ENCODE assay signal across 20 mouse cellular contexts in the genomic region with DNA sequence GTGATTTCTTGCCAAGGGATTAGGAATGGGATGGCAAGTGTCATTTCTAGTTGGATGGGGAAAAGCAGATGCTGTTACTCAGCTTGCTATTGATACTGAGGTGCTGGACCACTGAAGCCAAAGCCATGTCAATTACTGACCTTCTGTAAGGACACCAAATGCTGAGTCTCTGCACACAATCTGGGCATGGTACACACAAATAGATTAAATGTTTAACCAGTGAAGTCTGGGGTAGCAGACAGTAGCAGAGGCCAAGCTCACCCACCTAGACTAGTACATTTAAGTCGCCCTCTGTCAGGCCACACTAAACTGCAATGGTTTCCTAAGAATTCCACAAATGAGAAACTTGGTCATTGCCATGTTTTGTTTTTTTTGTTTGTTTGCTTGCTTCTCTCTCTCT. TPM values are rescaled to one million over a fixed set of nuclear protein-coding genes. Genes with fewer than 3 reads are reported as not detected.
DNase-seq lines count a peak whose midpoint lies in the region; ATAC-seq and TF ChIP-seq lines count a peak whose summit lies in the region.
"Had no signal": no experiment of that assay in that cellular context is flagged by ENCODE, and none has a peak within 500 bp of the region (broad histone marks: within the 10 kb centered on the region; RNA-seq: fewer than 3 reads in every experiment).

No protein-coding gene starts in this region.

- no peak overlapping the region for H3K4me2 ChIP-seq in kidney, embryonic 14.5 days (replicated peaks; ENCODE audit: low read depth, low read length)

- H3K9ac ChIP-seq in kidney, embryonic 14.5 days (ENCODE audit: low read depth, low read length): no peak overlapping the region

- ATAC-seq in kidney, embryonic 14.5 days (ENCODE audit: low FRiP score, low TSS enrichment): no peak
- ATAC-seq: activated CD4-positive, CD25-positive, alpha-beta regulatory T cell, adult 4 months; CD4-positive, CD25-positive, alpha-beta regulatory T cell, adult 4 months; Patski had no signal

- WGBS in kidney, embryonic 14.5 days: 87% methylated on average over 1 of the region's 1 CpGs
- WGBS in kidney, adult 2 months: 65% methylated on average over 1 of the region's 1 CpGs

- H3K27me3 ChIP-seq in kidney, embryonic 14.5 days (ENCODE audit: control insufficient read depth, insufficient read depth, low read length): no peaks in the 10 kb centered on the region
- H3K27me3 ChIP-seq in kidney, adult 2 months (replicated peaks; ENCODE audit: control insufficient read depth, insufficient read depth, low read length): no peaks in the 10 kb centered on the region
- H3K27me3 ChIP-seq: Patski had no signal

- H3K4me3 ChIP-seq in kidney, embryonic 14.5 days (ENCODE audit: low read length): no peak overlapping the region
- no peak overlapping the region for H3K4me3 ChIP-seq in kidney, adult 2 months (ENCODE audit: insufficient read depth, low read depth, low read length)

- DNase-seq in kidney, adult 11 months: peak; percentile 40
- peak; percentile 66 for DNase-seq in kidney, adult 2 months
- DNase-seq in kidney, adult 18-20 months: no peak
- DNase-seq in kidney, adult 9 months: peak; percentile 52
- no peak for DNase-seq in kidney, postnatal 14 days
- DNase-seq: adrenal gland, adult 2 months; adrenal gland, adult 8-10 months; adrenal gland, postnatal 10 days; adrenal gland, postnatal 14 days; adrenal gland, postnatal 25 days; adrenal gland, postnatal 36 days; B cell, adult 2 months; cerebellum, adult 11 months; cerebellum, adult 11-12 months; cerebellum, adult 18-20 months had no signal

- H3K9me3 ChIP-seq in kidney, embryonic 14.5 days (ENCODE audit: control insufficient read depth, low read length): no peaks in the 10 kb centered on the region

- no peak overlapping the region for H3K27ac ChIP-seq in kidney, embryonic 14.5 days (ENCODE audit: low read depth, low read length)
- H3K27ac ChIP-seq in kidney, adult 2 months (ENCODE audit: insufficient read depth, low read depth, low read length): no peak overlapping the region

- no peak for TF ChIP-seq CTCF in kidney, adult 2 months (conservative IDR thresholded peaks at IDR 0.05; ENCODE audit: insufficient read depth, insufficient read length, low read depth, low read length)

- H3K36me3 ChIP-seq in kidney, embryonic 14.5 days (ENCODE audit: control insufficient read depth, insufficient read depth, low read length): no peaks in the 10 kb centered on the region
- H3K36me3 ChIP-seq in kidney, adult 2 months (ENCODE audit: control insufficient read depth, insufficient read depth, low read length): no peaks in the 10 kb centered on the region
- H3K36me3 ChIP-seq: G1E had no signal

- peaks cover 3% of the 10 kb centered on the region; the same call in 1 of the 2 replicates for H3K4me1 ChIP-seq in kidney, embryonic 14.5 days (ENCODE audit: control insufficient read depth, insufficient read depth, low read length)
- H3K4me1 ChIP-seq in kidney, adult 2 months (ENCODE audit: control insufficient read depth, insufficient read depth, low read length): peaks cover 21% of the 10 kb centered on the region

- TF ChIP-seq POLR2A in kidney, adult 2 months (IDR thresholded peaks at IDR 0.05; ENCODE audit: low read depth, low read length): no peak

RNA-seq across cellular contexts. Expression of gene Chst15, which starts 11.6 kb away (rescaled TPM):
- polyA plus RNA-seq in kidney, embryonic 14.5 days (2014; fragmentation: Nextera tagmentation; extraction: Ambion mirVana): 10.0 and 18.8 TPM in 2 replicates
- polyA plus RNA-seq in kidney, adult 2 months (2012; rRNA removed): 13.8 and 17.6 TPM in 2 replicates
- polyA plus RNA-seq: G1E had no signal

Comparison
In these comparisons a context has a peak if more than half of its experiments do, and no peak if none do; other contexts are left out.
1. DNase-seq: peak in kidney, adult 11 months (single experiment), kidney, adult 2 months (single experiment) and kidney, adult 9 months (single experiment); none in kidney, adult 18-20 months (single experiment) and kidney, postnatal 14 days (single experiment).